Mouse (Mus musculus): ENCODE results near the gene Mrvi1. TPM values are rescaled to one million over a fixed set of nuclear protein-coding genes. Genes with fewer than 3 reads are reported as not detected.

The Mrvi1 gene
- polyA plus RNA-seq, 1 experiment from 2014 or later, result 3.7 TPM

GRCm38 (mm10) chr7:111004136-111004840, 22.0 kb upstream of the Mrvi1 start:
- no peaks in the 10 kb centered on the region for H3K36me3 ChIP-seq
- H3K27ac ChIP-seq, result no peak overlapping the region
- ATAC-seq (replicated peaks; ENCODE audit: insufficient number of reproducible peaks, insufficient read depth, low FRiP score, low read depth), result no peak

GRCm38 (mm10) chr7:110998887-110999827, 16.9 kb upstream of the Mrvi1 start:
- WGBS, result 54% methylated on average over 15 of the region's 15 CpGs
- H3K9me3 ChIP-seq (replicated peaks), result no peaks in the 10 kb centered on the region

More at GRCm38 (mm10) chr7:111004136-111004840, 22.0 kb upstream of the Mrvi1 start:
- Histone ChIP-seq H3K4me1 (replicated peaks) (peaks cover 10% of the 10 kb centered on the region), H3K9me3 (replicated peaks) (no peaks in the 10 kb centered on the region), H3K4me3 (no peak overlapping the region), H3K27me3 (no peaks in the 10 kb centered on the region), H3K4me2 (no peak overlapping the region), H3K9ac (no peak overlapping the region)
- WGBS, result 80% methylated on average over 3 of the region's 3 CpGs

GRCm38 (mm10) chr7:110991221-110991494, 8.9 kb upstream of the Mrvi1 start:
- Histone ChIP-seq H3K4me2 (no peak overlapping the region), H3K27ac (no peak overlapping the region), H3K27me3 (no peaks in the 10 kb centered on the region), H3K4me1 (replicated peaks) (peaks cover 21% of the 10 kb centered on the region), H3K9ac (no peak overlapping the region), H3K9me3 (replicated peaks) (no peaks in the 10 kb centered on the region), H3K36me3 (no peaks in the 10 kb centered on the region), H3K4me3 (no peak overlapping the region)
- WGBS, result 61% methylated on average over 4 of the region's 4 CpGs
- ATAC-seq (replicated peaks; ENCODE audit: insufficient number of reproducible peaks, insufficient read depth, low FRiP score, low read depth), result no peak

More at GRCm38 (mm10) chr7:110998887-110999827, 16.9 kb upstream of the Mrvi1 start:
- Histone ChIP-seq H3K4me1 (replicated peaks) (peaks cover 9% of the 10 kb centered on the region), H3K27ac (no peak overlapping the region), H3K36me3 (no peaks in the 10 kb centered on the region), H3K4me2 (no peak overlapping the region), H3K9ac (no peak overlapping the region), H3K4me3 (no peak overlapping the region), H3K27me3 (no peaks in the 10 kb centered on the region)
- ATAC-seq (replicated peaks; ENCODE audit: insufficient number of reproducible peaks, insufficient read depth, low FRiP score, low read depth), result no peak

- H3K9ac ChIP-seq, result no peak overlapping the region
- H3K4me1 ChIP-seq (replicated peaks), result peaks cover 27% of the 10 kb centered on the region
- no peak overlapping the region for H3K4me3 ChIP-seq
- H3K36me3 ChIP-seq, result no peaks in the 10 kb centered on the region
- H3K27me3 ChIP-seq, result no peaks in the 10 kb centered on the region
- no peaks in the 10 kb centered on the region for H3K9me3 ChIP-seq (replicated peaks)
- WGBS, result 36% methylated on average over 5 of the region's 5 CpGs
- H3K4me2 ChIP-seq, result no peak overlapping the region
- no peak for ATAC-seq (replicated peaks; ENCODE audit: insufficient number of reproducible peaks, insufficient read depth, low FRiP score, low read depth)
- H3K27ac ChIP-seq, result no peak overlapping the region
Measured at GRCm38 (mm10) chr7:110990356-110991220, 8.3 kb upstream of the Mrvi1 start.

GRCm38 (mm10) chr7:110989286-110989879, 7.1 kb upstream of the Mrvi1 start:
- H3K36me3 ChIP-seq, result no peaks in the 10 kb centered on the region
- peak overlapping the region; percentile 69 for H3K27ac ChIP-seq
- no peak; the same call in 1 of the 2 replicates for ATAC-seq (replicated peaks; ENCODE audit: insufficient number of reproducible peaks, insufficient read depth, low FRiP score, low read depth)
- H3K9me3 ChIP-seq (replicated peaks), result no peaks in the 10 kb centered on the region
- peaks cover 29% of the 10 kb centered on the region for H3K4me1 ChIP-seq (replicated peaks)
- no peak overlapping the region for H3K4me2 ChIP-seq
- no peaks in the 10 kb centered on the region for H3K27me3 ChIP-seq
- H3K9ac ChIP-seq, result no peak overlapping the region
- H3K4me3 ChIP-seq, result no peak overlapping the region
- WGBS, result 41% methylated on average over 5 of the region's 5 CpGs

GRCm38 (mm10) chr7:110988081-110988480, 5.8 kb upstream of the Mrvi1 start:
- Histone ChIP-seq H3K27ac (no peak overlapping the region), H3K4me3 (no peak overlapping the region), H3K4me1 (replicated peaks) (peaks cover 29% of the 10 kb centered on the region), H3K27me3 (no peaks in the 10 kb centered on the region), H3K4me2 (no peak overlapping the region), H3K36me3 (no peaks in the 10 kb centered on the region), H3K9me3 (replicated peaks) (no peaks in the 10 kb centered on the region), H3K9ac (no peak overlapping the region)
- no peak for ATAC-seq (replicated peaks; ENCODE audit: insufficient number of reproducible peaks, insufficient read depth, low FRiP score, low read depth)
- 87% methylated on average over 3 of the region's 3 CpGs for WGBS

GRCm38 (mm10) chr7:110985581-110986265, 3.5 kb upstream of the Mrvi1 start:
- ATAC-seq (replicated peaks; ENCODE audit: insufficient number of reproducible peaks, insufficient read depth, low FRiP score, low read depth), result no peak
- 61% methylated on average over 7 of the region's 7 CpGs for WGBS
- Histone ChIP-seq H3K27me3 (no peaks in the 10 kb centered on the region), H3K9me3 (replicated peaks) (no peaks in the 10 kb centered on the region), H3K9ac (no peak overlapping the region), H3K36me3 (no peaks in the 10 kb centered on the region), H3K4me3 (no peak overlapping the region), H3K4me2 (no peak overlapping the region), H3K27ac (no peak overlapping the region), H3K4me1 (replicated peaks) (peaks cover 46% of the 10 kb centered on the region)

GRCm38 (mm10) chr7:110983621-110984020, 1.4 kb upstream of the Mrvi1 start:
- 80% methylated on average over 5 of the region's 5 CpGs for WGBS
- Histone ChIP-seq H3K4me1 (replicated peaks) (peaks cover 29% of the 10 kb centered on the region), H3K9me3 (replicated peaks) (no peaks in the 10 kb centered on the region), H3K27me3 (no peaks in the 10 kb centered on the region), H3K4me2 (no peak overlapping the region), H3K27ac (no peak overlapping the region), H3K9ac (no peak overlapping the region), H3K36me3 (no peaks in the 10 kb centered on the region), H3K4me3 (no peak overlapping the region)
- no peak for ATAC-seq (replicated peaks; ENCODE audit: insufficient number of reproducible peaks, insufficient read depth, low FRiP score, low read depth)

GRCm38 (mm10) chr7:110982764-110983163, 503 bp upstream of the Mrvi1 start:
- H3K36me3 ChIP-seq, result no peaks in the 10 kb centered on the region
- peaks cover 29% of the 10 kb centered on the region for H3K4me1 ChIP-seq (replicated peaks)

GRCm38 (mm10) chr7:110981036-110981435, 1.2 kb downstream of the Mrvi1 start:
- peaks cover 39% of the 10 kb centered on the region for H3K4me1 ChIP-seq (replicated peaks)
- no peaks in the 10 kb centered on the region for H3K36me3 ChIP-seq
- no peak for ATAC-seq (replicated peaks; ENCODE audit: insufficient number of reproducible peaks, insufficient read depth, low FRiP score, low read depth)
- H3K27me3 ChIP-seq, result no peaks in the 10 kb centered on the region
- peak overlapping the region; percentile 49 for H3K4me2 ChIP-seq
- H3K4me3 ChIP-seq, result peak overlapping the region; percentile 30
- 29% methylated on average over 8 of the region's 8 CpGs for WGBS
- H3K9me3 ChIP-seq (replicated peaks), result no peaks in the 10 kb centered on the region
- H3K9ac ChIP-seq, result no peak overlapping the region
- peak overlapping the region; percentile 83 for H3K27ac ChIP-seq

More at GRCm38 (mm10) chr7:110982764-110983163, 503 bp upstream of the Mrvi1 start:
- Histone ChIP-seq H3K4me3 (no peak overlapping the region), H3K27ac (peak overlapping the region; percentile 83), H3K9me3 (replicated peaks) (no peaks in the 10 kb centered on the region), H3K9ac (no peak overlapping the region), H3K27me3 (no peaks in the 10 kb centered on the region), H3K4me2 (peak overlapping the region; percentile 49; the same call in 1 of the 2 replicates)
- no peak for ATAC-seq (replicated peaks; ENCODE audit: insufficient number of reproducible peaks, insufficient read depth, low FRiP score, low read depth)
- WGBS, result 51% methylated on average over 4 of the region's 4 CpGs

Measured in heart, embryonic 15.5 days (tissue).